Mouse (Mus musculus) midbrain, postnatal 0 days (tissue): Measurements from ENCODE around the gene Inpp4b. TPM values are rescaled to one million over a fixed set of nuclear protein-coding genes. Genes with fewer than 3 reads are reported as not detected.

Experiments used
- ATAC-seq: fragments of 200-750 bp; cut with Nextera tagmentation; 2 replicates; pipeline ENCODE4 v1.8.0; 2017; ENCODE audit warnings: moderate number of reproducible peaks, mild to moderate bottlenecking, moderate TSS enrichment, moderate library complexity; ENCODE audit not compliant: low FRiP score
- DNase-seq: peaks from one replicate; pipeline ENCODE4 v3.0.0-alpha.2; 2015; ENCODE audit warnings: low spot score
- H3K27ac ChIP-seq: fragments of 300-500 bp; sonication (generic); 2 replicates; pipeline ENCODE4 v1.5.1; 2014; ENCODE audit warnings: low read depth, mild to moderate bottlenecking, low read length, mixed read lengths
- H3K27me3 ChIP-seq: fragments of 300-500 bp; sonication (generic); 2 replicates; pipeline ENCODE4 v1.6.1; 2014; ENCODE audit warnings: low read length, control low read depth, mixed read lengths; ENCODE audit not compliant: insufficient read depth
- H3K36me3 ChIP-seq: fragments of 300-500 bp; sonication (generic); 2 replicates; pipeline ENCODE4 v1.6.1; 2014; ENCODE audit warnings: low read length, control low read depth, mixed read lengths; ENCODE audit not compliant: insufficient read depth
- H3K4me1 ChIP-seq: fragments of 300-500 bp; sonication (generic); 2 replicates; pipeline ENCODE4 v1.6.1; 2014; ENCODE audit warnings: mild to moderate bottlenecking, control low read depth, antibody characterized with exemption, low read length, mixed read lengths; ENCODE audit not compliant: insufficient read depth
- H3K4me2 ChIP-seq: fragments of 300-500 bp; sonication (generic); 2 replicates; pipeline ENCODE4 v1.6.1; 2014; ENCODE audit warnings: low read depth, mild to moderate bottlenecking, low read length, mixed read lengths; ENCODE audit not compliant: poor library complexity, severe bottlenecking
- H3K4me3 ChIP-seq: fragments of 300-500 bp; sonication (generic); 2 replicates; pipeline ENCODE4 v1.5.1; 2014; ENCODE audit warnings: low read depth, mild to moderate bottlenecking, low read length, moderate library complexity
- H3K9ac ChIP-seq: fragments of 300-500 bp; sonication (generic); replicated peaks from 2 replicates; pipeline ENCODE4 v1.6.1; 2014; ENCODE audit warnings: mild to moderate bottlenecking, low read length, moderate library complexity, mixed read lengths; ENCODE audit not compliant: poor library complexity, severe bottlenecking
- H3K9me3 ChIP-seq: fragments of 300-500 bp; sonication (generic); 2 replicates; pipeline ENCODE4 v1.6.1; 2016; ENCODE audit warnings: low read length, control low read depth
- CTCF ChIP-seq: IDR thresholded peaks from 2 replicates; pipeline ENCODE4 v1.5.1; 2016; ENCODE audit warnings: antibody characterized with exemption, mild to moderate bottlenecking
- WGBS: fragments of 180-500 bp; shearing (Covaris S2); extraction: QIAGEN DNeasy Blood & Tissue Kit; methylation state at CpG from one replicate; pipeline ENCODE4 v1.1.7; 2014; 5-methylcytosine and 5-hydroxymethylcytosine counted together
- polyA plus RNA-seq: library from polyadenylated mRNA; unstranded; fragments of >200 nt; fragmentation: Nextera tagmentation; extraction: Ambion mirVana; gene quantifications from 2 replicates; pipeline ENCODE4 v1.2.1, GENCODE M21; 2015
- total RNA-seq: library from RNA; depleted of rRNA; stranded (reverse); fragments of >200 nt; gene quantifications from 2 replicates; pipeline ENCODE4 v1.2.3, GENCODE M21; 2014

The Inpp4b gene
- total and polyA plus RNA-seq, 2 experiments from 2014 or later = 11.2 to 14.6 TPM

GRCm38 (mm10) chr8:81412707-81413106, 70.4 kb downstream of the Inpp4b start:
- H3K36me3 ChIP-seq = no peaks in the 10 kb centered on the region
- no peak for ATAC-seq
- H3K27me3 ChIP-seq = no peaks in the 10 kb centered on the region
- no peak overlapping the region for H3K4me2 ChIP-seq
- no peak for TF ChIP-seq CTCF
- DNase-seq = no peak
- no peak overlapping the region for H3K4me3 ChIP-seq
- H3K4me1 ChIP-seq = no peaks in the 10 kb centered on the region
- 44% methylated on average over 2 of the region's 2 CpGs for WGBS
- H3K9ac ChIP-seq = no peak overlapping the region
- H3K9me3 ChIP-seq = no peaks in the 10 kb centered on the region
- no peak overlapping the region for H3K27ac ChIP-seq

- no peak for TF ChIP-seq CTCF
- H3K9me3 ChIP-seq = no peaks in the 10 kb centered on the region
- no peaks in the 10 kb centered on the region for H3K36me3 ChIP-seq
- H3K27ac ChIP-seq = no peak overlapping the region
- DNase-seq = no peak
- ATAC-seq = no peak
- no peaks in the 10 kb centered on the region for H3K4me1 ChIP-seq
- no peak overlapping the region for H3K4me2 ChIP-seq
- H3K27me3 ChIP-seq = no peaks in the 10 kb centered on the region
- H3K9ac ChIP-seq = no peak overlapping the region
- no peak overlapping the region for H3K4me3 ChIP-seq
- 95% methylated on average over 3 of the region's 3 CpGs for WGBS
Observed at GRCm38 (mm10) chr8:81443957-81444356, 101.6 kb downstream of the Inpp4b start.

- Histone ChIP-seq H3K4me2 (no peak overlapping the region), H3K4me3 (no peak overlapping the region), H3K27ac (no peak overlapping the region), H3K27me3 (no peaks in the 10 kb centered on the region), H3K9ac (no peak overlapping the region), H3K9me3 (no peaks in the 10 kb centered on the region), H3K36me3 (no peaks in the 10 kb centered on the region), H3K4me1 (no peaks in the 10 kb centered on the region)
- ATAC-seq (no peak), DNase-seq (no peak)
- TF ChIP-seq CTCF = no peak
- WGBS = 74% methylated on average over 2 of the region's 2 CpGs
Observed at GRCm38 (mm10) chr8:81449798-81450197, 107.4 kb downstream of the Inpp4b start.

GRCm38 (mm10) chr8:81452082-81452481, 109.7 kb downstream of the Inpp4b start:
- Histone ChIP-seq H3K4me3 (no peak overlapping the region), H3K9ac (no peak overlapping the region), H3K27me3 (no peaks in the 10 kb centered on the region), H3K9me3 (no peaks in the 10 kb centered on the region), H3K4me1 (no peaks in the 10 kb centered on the region), H3K4me2 (no peak overlapping the region), H3K27ac (no peak overlapping the region), H3K36me3 (no peaks in the 10 kb centered on the region)
- DNase-seq (peak; percentile 72), ATAC-seq (peak; percentile 68; the same call in 1 of the 2 replicates)
- 22% methylated on average over 6 of the region's 6 CpGs for WGBS
- TF ChIP-seq CTCF = no peak

- no peak overlapping the region for H3K4me2 ChIP-seq
- no peak overlapping the region for H3K27ac ChIP-seq
- DNase-seq = no peak
- H3K27me3 ChIP-seq = no peaks in the 10 kb centered on the region
- H3K9me3 ChIP-seq = no peaks in the 10 kb centered on the region
- H3K36me3 ChIP-seq = no peaks in the 10 kb centered on the region
- H3K4me1 ChIP-seq = no peaks in the 10 kb centered on the region
- no peak for ATAC-seq
- TF ChIP-seq CTCF = no peak
- H3K9ac ChIP-seq = no peak overlapping the region
- WGBS = 69% methylated on average over 2 of the region's 2 CpGs
- H3K4me3 ChIP-seq = no peak overlapping the region
Observed at GRCm38 (mm10) chr8:81454830-81455229, 112.5 kb downstream of the Inpp4b start.

- ATAC-seq = no peak
- H3K36me3 ChIP-seq = no peaks in the 10 kb centered on the region
- H3K4me3 ChIP-seq = no peak overlapping the region
- no peaks in the 10 kb centered on the region for H3K9me3 ChIP-seq
- H3K27ac ChIP-seq = no peak overlapping the region
- H3K9ac ChIP-seq = no peak overlapping the region
- 77% methylated on average over 3 of the region's 3 CpGs for WGBS
- no peak for DNase-seq
- no peak for TF ChIP-seq CTCF
- no peaks in the 10 kb centered on the region for H3K4me1 ChIP-seq
- no peak overlapping the region for H3K4me2 ChIP-seq
- no peaks in the 10 kb centered on the region for H3K27me3 ChIP-seq
Observed at GRCm38 (mm10) chr8:81463762-81464161, 121.4 kb downstream of the Inpp4b start.
